Mouse (Mus musculus) midbrain, embryonic 11.5 days (tissue): ENCODE results near the gene Celf2. TPM values are rescaled to one million over a fixed set of nuclear protein-coding genes. Genes with fewer than 3 reads are reported as not detected.

Experiments used
- ATAC-seq: fragments of 200-750 bp; cut with Nextera tagmentation; 2 replicates; pipeline ENCODE4 v1.8.0; 2017; ENCODE audit warnings: moderate TSS enrichment, moderate library complexity; ENCODE audit not compliant: low FRiP score
- DNase-seq: peaks from one replicate; pipeline ENCODE4 v3.0.0; 2015; ENCODE audit warnings: low spot score; ENCODE audit errors: missing footprints
- H3K27ac ChIP-seq: fragments of 300-500 bp; sonication (generic); 2 replicates; pipeline ENCODE4 v1.5.1; 2014; ENCODE audit warnings: low read depth, low read length
- H3K27me3 ChIP-seq: fragments of 300-500 bp; sonication (generic); 2 replicates; pipeline ENCODE4 v1.6.1; 2014; ENCODE audit warnings: mild to moderate bottlenecking, low read length, moderate library complexity, mixed read lengths; ENCODE audit not compliant: control insufficient read depth, insufficient read depth
- H3K36me3 ChIP-seq: fragments of 300-500 bp; sonication (generic); 2 replicates; pipeline ENCODE4 v1.6.1; 2014; ENCODE audit warnings: mild to moderate bottlenecking, low read length, moderate library complexity, mixed read lengths; ENCODE audit not compliant: control insufficient read depth, insufficient read depth
- H3K4me1 ChIP-seq: fragments of 300-500 bp; sonication (generic); 2 replicates; pipeline ENCODE4 v1.6.1; 2014; ENCODE audit warnings: low read length; ENCODE audit not compliant: control insufficient read depth, insufficient read depth
- H3K4me2 ChIP-seq: fragments of 300-500 bp; sonication (generic); 2 replicates; pipeline ENCODE4 v1.6.1; 2014; ENCODE audit warnings: mild to moderate bottlenecking, moderate library complexity
- H3K4me3 ChIP-seq: fragments of 300-500 bp; sonication (generic); 2 replicates; pipeline ENCODE4 v1.5.1; 2014; ENCODE audit warnings: low read depth, low read length
- H3K9ac ChIP-seq: fragments of 300-500 bp; sonication (generic); 2 replicates; pipeline ENCODE4 v1.6.1; 2014; ENCODE audit warnings: low read length
- H3K9me3 ChIP-seq: fragments of 300-500 bp; sonication (generic); 2 replicates; pipeline ENCODE4 v1.6.1; 2016; ENCODE audit warnings: low read length; ENCODE audit not compliant: control insufficient read depth
- WGBS: fragments of 180-500 bp; shearing (Covaris S2); extraction: QIAGEN DNeasy Blood & Tissue Kit; methylation state at CpG from one replicate; pipeline ENCODE4 v1.1.7; 2014; 5-methylcytosine and 5-hydroxymethylcytosine counted together
- polyA plus RNA-seq: library from polyadenylated mRNA; unstranded; fragments of >200 nt; fragmentation: Nextera tagmentation; extraction: Ambion mirVana; gene quantifications from 2 replicates; pipeline ENCODE4 v1.2.1, GENCODE M21; 2014

The Celf2 gene
- polyA plus RNA-seq, 1 experiment from 2014 or later: 92.7 TPM

DNA sequence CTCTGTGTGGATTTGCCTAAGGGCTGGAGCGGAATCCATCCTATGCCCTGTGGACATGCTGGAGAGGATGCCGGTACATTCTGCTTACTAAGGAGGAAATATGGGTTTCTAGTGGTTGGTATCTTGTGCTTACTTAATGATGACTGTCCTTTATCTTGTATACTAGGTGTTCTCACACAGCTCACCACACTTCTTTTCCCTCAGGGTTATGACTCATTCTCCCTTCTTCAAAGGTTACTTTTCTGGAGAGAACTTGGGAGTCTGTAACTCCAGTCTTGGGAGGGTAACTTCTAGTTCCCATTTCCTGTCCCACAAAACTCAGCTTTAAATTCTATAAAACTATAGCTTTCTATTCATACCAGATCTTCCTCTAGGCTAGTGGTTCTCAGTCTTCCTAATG is 570.2 kb downstream of the Celf2 start:
- WGBS: 87% methylated on average over 2 of the region's 2 CpGs
- Histone ChIP-seq H3K4me3 (no peak overlapping the region), H3K4me2 (no peak overlapping the region), H3K9ac (no peak overlapping the region), H3K27ac (no peak overlapping the region), H3K27me3 (no peaks in the 10 kb centered on the region), H3K9me3 (no peaks in the 10 kb centered on the region), H3K36me3 (no peaks in the 10 kb centered on the region), H3K4me1 (peaks cover 4% of the 10 kb centered on the region; the same call in 1 of the 2 replicates)
- no peak for DNase-seq
- ATAC-seq: no peak

DNA sequence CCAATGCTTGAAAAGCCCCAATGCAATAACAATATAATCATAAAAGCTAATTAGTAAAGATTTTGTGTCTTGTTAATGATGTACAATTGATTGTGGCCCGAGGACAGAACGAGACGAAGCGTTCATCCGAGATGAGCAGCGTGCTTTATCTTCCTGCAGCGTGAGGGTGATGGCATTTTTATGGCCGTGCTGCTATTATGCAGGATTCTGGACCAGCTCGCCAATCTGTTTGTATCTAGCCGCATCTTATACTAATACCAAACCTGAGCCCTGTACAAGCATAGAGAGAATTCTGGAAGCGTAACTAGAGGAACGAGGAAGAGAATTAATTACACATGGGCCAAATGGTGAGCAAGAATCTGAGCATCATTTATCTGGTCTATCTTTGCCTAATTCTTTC is 576.2 kb downstream of the Celf2 start:
- no peaks in the 10 kb centered on the region for H3K27me3 ChIP-seq
- H3K27ac ChIP-seq: no peak overlapping the region
- no peak for ATAC-seq
- H3K4me1 ChIP-seq: no peaks in the 10 kb centered on the region
- 91% methylated on average over 12 of the region's 12 CpGs for WGBS
- H3K9ac ChIP-seq: no peak overlapping the region
- no peaks in the 10 kb centered on the region for H3K9me3 ChIP-seq
- no peak overlapping the region for H3K4me2 ChIP-seq
- H3K36me3 ChIP-seq: no peaks in the 10 kb centered on the region
- H3K4me3 ChIP-seq: no peak overlapping the region
- no peak for DNase-seq

DNA sequence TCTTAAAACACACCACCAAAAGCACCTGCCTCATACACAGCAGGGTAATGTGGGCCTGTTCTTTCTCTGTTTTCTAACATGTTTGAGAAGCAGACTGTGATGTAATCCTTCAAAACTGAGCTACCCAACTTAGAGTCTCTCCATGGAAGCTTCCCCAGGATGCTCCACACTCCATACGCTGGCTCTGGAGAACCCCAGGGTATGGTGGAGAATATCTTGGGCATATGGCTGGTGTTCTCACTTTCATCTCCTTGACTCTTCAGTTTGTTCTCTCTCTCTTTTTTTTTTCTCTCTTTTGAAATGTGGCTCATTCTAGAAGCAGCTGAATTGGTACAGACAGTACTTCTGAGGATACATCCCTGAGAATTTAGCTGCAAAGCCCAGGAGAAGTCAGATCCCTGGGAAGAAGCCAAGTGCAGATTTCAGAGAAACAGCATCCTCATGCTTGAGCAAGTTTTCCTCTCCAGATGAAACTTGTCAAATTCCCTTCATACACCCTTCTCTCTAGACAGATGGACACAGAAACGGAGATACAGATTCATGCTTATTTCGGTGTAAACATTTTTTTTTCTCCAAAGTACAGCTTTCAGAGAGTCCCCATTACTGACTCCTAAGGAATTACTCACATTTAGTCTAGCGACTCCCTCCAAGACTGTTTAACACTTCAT is 581.5 kb downstream of the Celf2 start:
- Histone ChIP-seq H3K4me1 (no peaks in the 10 kb centered on the region), H3K27ac (no peak overlapping the region)
- 90% methylated on average over 4 of the region's 4 CpGs for WGBS

GRCm38 (mm10) chr2:6925505-6925904 is 583.9 kb downstream of the Celf2 start:
- H3K27ac ChIP-seq: no peak overlapping the region
- no peak overlapping the region for H3K4me2 ChIP-seq
- no peaks in the 10 kb centered on the region for H3K9me3 ChIP-seq
- no peak overlapping the region for H3K4me3 ChIP-seq
- H3K27me3 ChIP-seq: no peaks in the 10 kb centered on the region
- DNase-seq (no peak), ATAC-seq (peak; percentile 33; the same call in 1 of the 2 replicates)
- no peaks in the 10 kb centered on the region for H3K36me3 ChIP-seq
- H3K9ac ChIP-seq: no peak overlapping the region
- 41% methylated on average over 5 of the region's 5 CpGs for WGBS
- H3K4me1 ChIP-seq: no peaks in the 10 kb centered on the region

More for the DNA sequence above, 581.5 kb downstream of the Celf2 start:
- Histone ChIP-seq H3K36me3 (no peaks in the 10 kb centered on the region), H3K9ac (no peak overlapping the region), H3K27me3 (no peaks in the 10 kb centered on the region), H3K4me2 (no peak overlapping the region), H3K4me3 (no peak overlapping the region), H3K9me3 (no peaks in the 10 kb centered on the region)
- ATAC-seq (no peak), DNase-seq (no peak)

DNA sequence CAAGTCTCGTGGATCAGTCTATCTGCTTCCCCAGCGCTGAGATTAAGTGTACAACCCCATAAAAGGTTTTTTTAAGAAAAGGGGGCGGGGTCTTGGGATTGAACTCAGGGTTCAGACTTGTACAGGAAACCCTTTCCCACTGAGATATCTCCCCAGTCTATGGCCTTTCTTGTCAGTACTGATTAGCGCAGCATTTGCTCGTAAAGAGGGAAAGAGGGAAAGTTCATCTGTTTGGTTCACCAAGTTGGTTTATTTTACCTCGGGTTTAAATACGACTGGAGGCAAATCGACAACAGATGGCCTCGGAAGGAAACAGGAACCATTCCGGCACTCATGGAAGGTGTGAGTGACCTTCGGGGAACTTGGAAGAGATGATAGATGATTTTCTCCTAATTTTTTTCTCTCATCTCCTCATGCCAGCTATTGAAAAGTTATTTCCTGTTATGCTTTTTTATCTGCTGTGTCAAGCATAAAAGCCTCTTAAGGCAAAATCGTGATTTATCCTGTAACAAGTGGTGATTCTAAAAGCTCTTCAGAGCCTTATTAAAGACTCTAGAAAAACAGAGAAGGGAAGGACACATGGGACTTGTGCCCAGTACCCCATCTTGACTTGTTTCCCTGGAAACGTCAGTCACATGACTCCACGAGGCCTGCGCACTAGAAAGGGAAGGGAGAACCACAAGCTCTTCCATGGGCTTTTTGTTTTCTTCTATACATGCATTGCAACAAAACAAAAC is 585.5 kb downstream of the Celf2 start:
- no peak for DNase-seq
- Histone ChIP-seq H3K27me3 (no peaks in the 10 kb centered on the region), H3K9ac (no peak overlapping the region), H3K27ac (no peak overlapping the region), H3K9me3 (no peaks in the 10 kb centered on the region), H3K4me2 (no peak overlapping the region), H3K4me3 (no peak overlapping the region), H3K36me3 (no peaks in the 10 kb centered on the region), H3K4me1 (no peaks in the 10 kb centered on the region; the same call in 1 of the 2 replicates)
- no peak for ATAC-seq
- WGBS: 76% methylated on average over 15 of the region's 15 CpGs

DNA sequence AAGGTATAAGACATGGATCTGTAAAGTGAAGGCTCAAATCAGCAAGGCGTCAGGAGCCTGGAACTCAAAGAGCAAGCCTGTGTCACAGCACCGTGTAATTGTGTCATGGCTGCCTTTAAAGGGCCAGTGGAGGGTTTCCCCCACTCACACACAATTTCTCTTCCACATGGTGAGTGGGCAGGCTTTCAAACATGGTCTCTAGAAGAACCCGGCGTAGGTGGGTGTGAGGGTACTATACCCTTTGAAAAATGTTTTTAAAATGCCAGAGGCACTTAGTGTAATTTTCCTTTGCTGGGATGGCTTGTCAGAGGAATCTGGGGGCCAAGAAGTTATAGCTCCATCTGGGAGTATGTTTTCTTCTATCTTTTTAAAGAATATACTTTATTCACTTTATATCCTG is 594.0 kb downstream of the Celf2 start:
- WGBS: 89% methylated on average over 4 of the region's 4 CpGs
- no peak for DNase-seq
- no peak overlapping the region for H3K4me3 ChIP-seq

DNA sequence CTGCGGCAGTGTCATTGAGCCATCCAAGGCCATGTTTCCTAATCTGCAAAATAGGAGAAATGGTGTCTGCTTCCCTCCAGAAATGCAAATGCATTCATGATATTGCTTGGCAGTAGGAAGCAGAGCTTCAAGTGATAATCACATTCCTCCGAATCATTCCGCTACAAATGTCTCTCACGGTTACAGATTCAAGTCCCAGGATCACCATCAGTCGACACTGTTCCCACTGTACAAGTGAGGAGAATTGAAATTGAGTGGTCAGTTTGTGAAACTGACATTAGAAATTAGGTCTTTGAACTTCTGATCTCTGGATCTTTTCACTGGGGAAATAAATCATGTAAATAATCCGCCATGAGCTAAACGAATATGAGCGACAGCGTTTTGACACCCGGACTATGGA is 596.0 kb downstream of the Celf2 start:
- Histone ChIP-seq H3K27me3 (no peaks in the 10 kb centered on the region), H3K27ac (no peak overlapping the region)

More for the DNA sequence above, 594.0 kb downstream of the Celf2 start:
- Histone ChIP-seq H3K4me2 (no peak overlapping the region), H3K27me3 (no peaks in the 10 kb centered on the region), H3K27ac (no peak overlapping the region), H3K9ac (no peak overlapping the region), H3K4me1 (no peaks in the 10 kb centered on the region; the same call in 1 of the 2 replicates), H3K9me3 (no peaks in the 10 kb centered on the region), H3K36me3 (no peaks in the 10 kb centered on the region)
- ATAC-seq: no peak

DNA sequence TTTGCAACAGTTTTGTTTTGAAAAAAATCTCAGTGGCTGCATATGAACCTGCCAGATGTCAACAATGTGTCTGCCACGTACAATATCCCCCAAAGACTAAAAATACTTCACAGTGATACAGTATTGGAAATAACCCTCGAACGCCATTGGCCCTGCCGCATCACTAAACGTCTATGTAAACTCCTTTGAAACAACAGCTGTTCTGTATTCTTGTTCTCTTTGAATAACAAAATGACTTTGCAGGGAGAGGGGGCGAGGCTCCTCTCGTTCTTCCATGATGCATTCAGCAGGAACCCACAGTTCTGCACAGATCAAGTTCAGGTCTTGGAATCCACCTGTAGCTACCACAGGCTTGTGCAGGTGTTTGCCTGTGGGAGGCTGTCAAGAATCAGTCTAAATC is 597.4 kb downstream of the Celf2 start:
- H3K27ac ChIP-seq: no peak overlapping the region
- no peak for DNase-seq
- H3K9me3 ChIP-seq: no peaks in the 10 kb centered on the region
- H3K4me3 ChIP-seq: no peak overlapping the region
- H3K36me3 ChIP-seq: no peaks in the 10 kb centered on the region
- H3K27me3 ChIP-seq: no peaks in the 10 kb centered on the region
- ATAC-seq: no peak
- H3K4me1 ChIP-seq: no peaks in the 10 kb centered on the region
- WGBS: 70% methylated on average over 7 of the region's 7 CpGs
- no peak overlapping the region for H3K4me2 ChIP-seq
- H3K9ac ChIP-seq: no peak overlapping the region

More for the DNA sequence above, 596.0 kb downstream of the Celf2 start:
- H3K36me3 ChIP-seq: no peaks in the 10 kb centered on the region
- H3K4me1 ChIP-seq: no peaks in the 10 kb centered on the region
- ATAC-seq (no peak), DNase-seq (no peak)
- no peak overlapping the region for H3K9ac ChIP-seq
- WGBS: 89% methylated on average over 10 of the region's 10 CpGs
- no peak overlapping the region for H3K4me3 ChIP-seq
- no peak overlapping the region for H3K4me2 ChIP-seq
- H3K9me3 ChIP-seq: no peaks in the 10 kb centered on the region

GRCm38 (mm10) chr2:6909921-6910320 is 599.4 kb downstream of the Celf2 start:
- 80% methylated on average over 7 of the region's 7 CpGs for WGBS
- ATAC-seq: no peak
- Histone ChIP-seq H3K4me3 (no peak overlapping the region), H3K9me3 (no peaks in the 10 kb centered on the region), H3K4me1 (no peaks in the 10 kb centered on the region), H3K27me3 (no peaks in the 10 kb centered on the region), H3K4me2 (no peak overlapping the region), H3K9ac (no peak overlapping the region), H3K27ac (no peak overlapping the region), H3K36me3 (no peaks in the 10 kb centered on the region)
- DNase-seq: no peak
